Mouse (Mus musculus): ENCODE results near the gene Foxred2. TPM values are rescaled to one million over a fixed set of nuclear protein-coding genes. Genes with fewer than 3 reads are reported as not detected.

Gene Foxred2
- polyA plus RNA-seq, 1 experiment from 2014 or later = 4.4 TPM

- Histone ChIP-seq H3K4me3 (ENCODE audit: low read depth, low read length) (peak overlapping the region; percentile 43), H3K27ac (ENCODE audit: low read depth, low read length) (no peak overlapping the region), H3K27me3 (ENCODE audit: control insufficient read depth, insufficient read depth, low read length) (no peaks in the 10 kb centered on the region), H3K4me1 (replicated peaks; ENCODE audit: control insufficient read depth, insufficient read depth, low read length) (peaks cover 6% of the 10 kb centered on the region; the same call in 1 of the 2 replicates), H3K9me3 (ENCODE audit: control insufficient read depth, low read length) (no peaks in the 10 kb centered on the region), H3K36me3 (ENCODE audit: control insufficient read depth, insufficient read depth, low read length) (peaks cover 9% of the 10 kb centered on the region), H3K4me2 (replicated peaks; ENCODE audit: low read depth, low read length) (peak overlapping the region; percentile 57), H3K9ac (ENCODE audit: low read depth, low read length) (peak overlapping the region; percentile 40)
- ATAC-seq (ENCODE audit: low FRiP score) (no peak), DNase-seq (ENCODE audit: low spot score) (no peak)
- WGBS = 31% methylated on average over 4 of the region's 4 CpGs
Observed at GRCm38 (mm10) chr15:77928091-77928490, 28.4 kb downstream of the Foxred2 start.

DNA sequence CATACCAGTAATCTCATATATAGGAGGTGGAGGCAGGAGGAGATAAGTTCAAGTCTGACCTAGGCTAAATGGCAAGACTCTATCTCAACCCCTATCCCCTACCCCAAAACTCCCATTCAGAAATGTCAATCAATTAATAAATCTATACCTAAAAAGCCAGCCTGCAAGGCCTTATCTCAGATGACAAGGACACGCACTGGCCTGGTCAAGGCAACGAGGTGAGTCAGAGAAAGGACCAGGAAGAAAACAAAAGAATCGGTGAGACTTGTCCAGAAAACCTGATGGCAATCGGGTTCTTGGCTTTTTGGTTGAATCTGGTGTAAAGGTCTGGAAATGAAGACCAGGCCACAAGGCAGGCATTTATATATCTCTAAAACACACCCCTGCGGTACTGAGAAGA is 29.6 kb downstream of the Foxred2 start:
- Histone ChIP-seq H3K4me2 (replicated peaks; ENCODE audit: low read depth, low read length) (no peak overlapping the region), H3K4me3 (ENCODE audit: low read depth, low read length) (no peak overlapping the region), H3K9me3 (ENCODE audit: control insufficient read depth, low read length) (no peaks in the 10 kb centered on the region), H3K9ac (ENCODE audit: low read depth, low read length) (no peak overlapping the region), H3K4me1 (replicated peaks; ENCODE audit: control insufficient read depth, insufficient read depth, low read length) (peaks cover 6% of the 10 kb centered on the region; the same call in 1 of the 2 replicates), H3K27ac (ENCODE audit: low read depth, low read length) (no peak overlapping the region), H3K36me3 (ENCODE audit: control insufficient read depth, insufficient read depth, low read length) (peaks cover 12% of the 10 kb centered on the region), H3K27me3 (ENCODE audit: control insufficient read depth, insufficient read depth, low read length) (no peaks in the 10 kb centered on the region)
- no peak for ATAC-seq (ENCODE audit: low FRiP score)
- DNase-seq (ENCODE audit: low spot score) = no peak
- 97% methylated on average over 5 of the region's 5 CpGs for WGBS

DNA sequence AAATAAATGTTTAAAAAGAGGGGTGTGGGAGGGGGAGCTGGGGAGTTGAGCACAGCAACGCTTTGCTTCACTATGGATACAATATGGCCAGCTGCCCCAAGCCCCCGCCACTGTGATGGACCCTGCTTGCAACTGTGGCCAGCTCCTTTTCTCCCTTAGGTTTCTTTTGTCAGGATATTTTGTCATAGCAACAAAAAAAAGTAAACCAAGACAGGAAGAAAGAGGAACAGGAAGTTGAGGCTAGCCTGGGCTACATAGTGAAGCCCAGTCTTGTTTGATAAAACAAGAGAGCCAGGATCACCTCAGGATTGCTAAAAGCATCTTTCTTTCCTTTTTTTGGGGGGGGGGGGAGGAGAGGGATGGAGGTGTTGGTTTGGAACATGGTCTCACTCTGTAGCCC is 31.3 kb downstream of the Foxred2 start:
- Histone ChIP-seq H3K9me3 (ENCODE audit: control insufficient read depth, low read length) (no peaks in the 10 kb centered on the region), H3K4me3 (ENCODE audit: low read depth, low read length) (no peak overlapping the region), H3K4me2 (replicated peaks; ENCODE audit: low read depth, low read length) (no peak overlapping the region), H3K27me3 (ENCODE audit: control insufficient read depth, insufficient read depth, low read length) (no peaks in the 10 kb centered on the region), H3K9ac (ENCODE audit: low read depth, low read length) (no peak overlapping the region), H3K4me1 (replicated peaks; ENCODE audit: control insufficient read depth, insufficient read depth, low read length) (peaks cover 6% of the 10 kb centered on the region; the same call in 1 of the 2 replicates), H3K36me3 (ENCODE audit: control insufficient read depth, insufficient read depth, low read length) (peaks cover 14% of the 10 kb centered on the region), H3K27ac (ENCODE audit: low read depth, low read length) (no peak overlapping the region)
- ATAC-seq (ENCODE audit: low FRiP score) (no peak), DNase-seq (ENCODE audit: low spot score) (no peak)
- 100% methylated on average over 2 of the region's 2 CpGs for WGBS

DNA sequence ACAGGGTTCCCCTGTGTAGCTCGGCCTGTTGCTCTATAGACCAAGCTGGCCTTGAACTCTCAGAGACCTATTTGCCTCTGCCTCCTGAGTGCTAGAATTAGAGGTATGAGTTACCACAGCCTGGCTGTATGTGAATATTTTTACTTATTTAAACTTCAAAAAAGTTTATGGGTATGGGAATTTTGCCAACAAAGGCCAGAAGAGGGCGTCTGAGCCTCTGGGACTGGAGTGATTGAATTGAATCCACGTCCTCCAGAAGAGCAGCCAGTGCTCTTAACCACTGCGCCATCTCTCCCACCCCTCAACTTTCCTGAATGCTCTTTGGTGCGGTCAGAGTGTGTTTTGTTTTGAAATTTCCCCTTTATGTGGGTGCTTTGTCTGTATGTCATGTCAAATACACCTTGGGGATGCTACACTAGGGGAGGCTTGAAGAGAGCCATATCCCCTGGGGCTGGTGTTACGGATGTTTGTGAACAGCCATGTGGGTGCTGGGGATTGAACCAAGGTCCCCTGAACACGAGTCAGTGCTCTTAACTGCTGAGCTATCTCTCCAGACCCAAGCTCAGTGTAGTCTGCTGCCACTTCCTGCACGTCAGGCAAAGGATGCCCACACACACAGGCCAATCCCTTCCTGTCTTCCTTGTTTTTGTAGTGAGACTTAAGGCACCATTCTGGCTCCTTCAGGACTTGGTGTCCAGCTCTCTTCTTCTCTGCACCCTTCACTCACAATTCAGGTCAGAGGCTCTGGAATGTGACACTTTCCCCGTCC is 33.1 kb downstream of the Foxred2 start:
- Histone ChIP-seq H3K9me3 (ENCODE audit: control insufficient read depth, low read length) (no peaks in the 10 kb centered on the region), H3K4me3 (ENCODE audit: low read depth, low read length) (no peak overlapping the region), H3K9ac (ENCODE audit: low read depth, low read length) (no peak overlapping the region), H3K4me1 (replicated peaks; ENCODE audit: control insufficient read depth, insufficient read depth, low read length) (peaks cover 4% of the 10 kb centered on the region; the same call in 1 of the 2 replicates), H3K27ac (ENCODE audit: low read depth, low read length) (no peak overlapping the region), H3K36me3 (ENCODE audit: control insufficient read depth, insufficient read depth, low read length) (peaks cover 14% of the 10 kb centered on the region), H3K27me3 (ENCODE audit: control insufficient read depth, insufficient read depth, low read length) (no peaks in the 10 kb centered on the region), H3K4me2 (replicated peaks; ENCODE audit: low read depth, low read length) (no peak overlapping the region)
- ATAC-seq (ENCODE audit: low FRiP score) = no peak
- no peak for DNase-seq (ENCODE audit: low spot score)
- 70% methylated on average over 9 of the region's 9 CpGs for WGBS

- H3K4me2 ChIP-seq (replicated peaks; ENCODE audit: low read depth, low read length) = no peak overlapping the region
- peaks cover under 1% of the 10 kb centered on the region; the same call in 1 of the 2 replicates for H3K4me1 ChIP-seq (replicated peaks; ENCODE audit: control insufficient read depth, insufficient read depth, low read length)
- H3K9ac ChIP-seq (ENCODE audit: low read depth, low read length) = no peak overlapping the region
- no peaks in the 10 kb centered on the region for H3K27me3 ChIP-seq (ENCODE audit: control insufficient read depth, insufficient read depth, low read length)
- ATAC-seq (ENCODE audit: low FRiP score) = no peak
- WGBS = 90% methylated on average over 9 of the region's 9 CpGs
- H3K27ac ChIP-seq (ENCODE audit: low read depth, low read length) = no peak overlapping the region
- no peaks in the 10 kb centered on the region for H3K9me3 ChIP-seq (ENCODE audit: control insufficient read depth, low read length)
- no peak overlapping the region for H3K4me3 ChIP-seq (ENCODE audit: low read depth, low read length)
- H3K36me3 ChIP-seq (ENCODE audit: control insufficient read depth, insufficient read depth, low read length) = peaks cover 15% of the 10 kb centered on the region
- DNase-seq (ENCODE audit: low spot score) = no peak
Observed at GRCm38 (mm10) chr15:77922710-77923109, 33.8 kb downstream of the Foxred2 start.

- no peaks in the 10 kb centered on the region for H3K4me1 ChIP-seq (replicated peaks; ENCODE audit: control insufficient read depth, insufficient read depth, low read length)
- no peaks in the 10 kb centered on the region for H3K27me3 ChIP-seq (ENCODE audit: control insufficient read depth, insufficient read depth, low read length)
- no peaks in the 10 kb centered on the region for H3K9me3 ChIP-seq (ENCODE audit: control insufficient read depth, low read length)
- DNase-seq (ENCODE audit: low spot score) (no peak), ATAC-seq (ENCODE audit: low FRiP score) (no peak)
- no peak overlapping the region for H3K9ac ChIP-seq (ENCODE audit: low read depth, low read length)
- H3K4me2 ChIP-seq (replicated peaks; ENCODE audit: low read depth, low read length) = no peak overlapping the region
- peaks cover 17% of the 10 kb centered on the region for H3K36me3 ChIP-seq (ENCODE audit: control insufficient read depth, insufficient read depth, low read length)
- WGBS = 94% methylated on average over 6 of the region's 6 CpGs
- H3K4me3 ChIP-seq (ENCODE audit: low read depth, low read length) = no peak overlapping the region
- H3K27ac ChIP-seq (ENCODE audit: low read depth, low read length) = no peak overlapping the region
Observed at GRCm38 (mm10) chr15:77921636-77922035, 34.9 kb downstream of the Foxred2 start.

GRCm38 (mm10) chr15:77920511-77921462 is 35.7 kb downstream of the Foxred2 start:
- Histone ChIP-seq H3K27ac (ENCODE audit: low read depth, low read length) (no peak overlapping the region), H3K27me3 (ENCODE audit: control insufficient read depth, insufficient read depth, low read length) (no peaks in the 10 kb centered on the region), H3K4me3 (ENCODE audit: low read depth, low read length) (no peak overlapping the region), H3K9ac (ENCODE audit: low read depth, low read length) (no peak overlapping the region), H3K4me2 (replicated peaks; ENCODE audit: low read depth, low read length) (no peak overlapping the region), H3K36me3 (ENCODE audit: control insufficient read depth, insufficient read depth, low read length) (peaks cover 17% of the 10 kb centered on the region), H3K4me1 (replicated peaks; ENCODE audit: control insufficient read depth, insufficient read depth, low read length) (no peaks in the 10 kb centered on the region), H3K9me3 (ENCODE audit: control insufficient read depth, low read length) (no peaks in the 10 kb centered on the region)
- ATAC-seq (ENCODE audit: low FRiP score) = no peak
- 82% methylated on average over 10 of the region's 10 CpGs for WGBS
- peak; percentile 40 for DNase-seq (ENCODE audit: low spot score)

DNA sequence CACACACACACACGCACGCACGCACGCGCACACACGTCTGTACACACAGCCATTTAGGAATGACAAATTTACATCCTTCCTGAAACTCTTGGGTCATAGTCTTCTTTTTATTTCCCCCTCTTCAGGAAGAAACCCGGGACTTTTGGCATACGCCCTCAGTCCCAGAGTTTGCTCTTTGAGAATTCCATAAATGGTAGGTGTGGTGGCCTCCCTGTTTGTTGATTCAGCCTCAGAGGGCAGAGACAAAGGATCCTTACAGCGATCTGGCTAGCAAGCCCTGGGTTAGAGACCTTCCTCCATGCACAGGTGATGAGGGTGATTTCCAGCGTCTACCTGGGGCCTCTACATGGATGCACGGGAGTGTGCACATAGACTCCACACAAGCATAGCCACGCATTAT is 37.1 kb downstream of the Foxred2 start:
- 94% methylated on average over 12 of the region's 12 CpGs for WGBS
- H3K27me3 ChIP-seq (ENCODE audit: control insufficient read depth, insufficient read depth, low read length) = no peaks in the 10 kb centered on the region
- H3K9ac ChIP-seq (ENCODE audit: low read depth, low read length) = no peak overlapping the region
- H3K4me3 ChIP-seq (ENCODE audit: low read depth, low read length) = no peak overlapping the region
- H3K36me3 ChIP-seq (ENCODE audit: control insufficient read depth, insufficient read depth, low read length) = peaks cover 16% of the 10 kb centered on the region
- H3K27ac ChIP-seq (ENCODE audit: low read depth, low read length) = no peak overlapping the region
- no peaks in the 10 kb centered on the region for H3K4me1 ChIP-seq (replicated peaks; ENCODE audit: control insufficient read depth, insufficient read depth, low read length)
- H3K9me3 ChIP-seq (ENCODE audit: control insufficient read depth, low read length) = no peaks in the 10 kb centered on the region
- DNase-seq (ENCODE audit: low spot score) (no peak), ATAC-seq (ENCODE audit: low FRiP score) (no peak)
- no peak overlapping the region for H3K4me2 ChIP-seq (replicated peaks; ENCODE audit: low read depth, low read length)
